Mouse (Mus musculus) midbrain, embryonic 10.5 days (tissue): ENCODE data around the gene Zfp493. TPM values are rescaled to one million over a fixed set of nuclear protein-coding genes. Genes with fewer than 3 reads are reported as not detected.
"Not testable (repeated sequence)": the region's sequence is repeated elsewhere in the genome, so short reads cannot be mapped to it uniquely, and the experiment has no call there.

Experiments
- DNase-seq: peaks from one replicate; pipeline ENCODE4 v3.0.0-alpha.2; 2017; ENCODE audit warnings: low spot score
- H3K27ac ChIP-seq: fragments of 300-500 bp; sonication (generic); replicated peaks from 2 replicates; pipeline ENCODE4 v1.5.1; 2016; ENCODE audit warnings: mild to moderate bottlenecking
- H3K27me3 ChIP-seq: fragments of 300-500 bp; sonication (generic); 2 replicates; pipeline ENCODE4 v1.6.1; 2016; ENCODE audit warnings: low read depth, mild to moderate bottlenecking; ENCODE audit not compliant: poor library complexity, severe bottlenecking
- H3K36me3 ChIP-seq: fragments of 300-500 bp; sonication (generic); 2 replicates; pipeline ENCODE4 v1.6.1; 2016; ENCODE audit warnings: mild to moderate bottlenecking, moderate library complexity
- H3K4me1 ChIP-seq: fragments of 300-500 bp; sonication (generic); 2 replicates; pipeline ENCODE4 v1.6.1; 2016
- H3K4me3 ChIP-seq: fragments of 300-500 bp; sonication (generic); 2 replicates; pipeline ENCODE4 v1.5.1; 2016; ENCODE audit warnings: mild to moderate bottlenecking, moderate library complexity
- H3K9me3 ChIP-seq: fragments of 300-500 bp; sonication (generic); replicated peaks from 2 replicates; pipeline ENCODE4 v1.6.1; 2016; ENCODE audit warnings: mild to moderate bottlenecking
- WGBS: fragments of 180-500 bp; shearing (Covaris S2); methylation state at CpG from one replicate; pipeline ENCODE4 v1.1.7; 2016; 5-methylcytosine and 5-hydroxymethylcytosine counted together
- polyA plus RNA-seq: library from polyadenylated mRNA; unstranded; fragments of >200 nt; fragmentation: Nextera tagmentation; extraction: Ambion mirVana; gene quantifications from 2 replicates; pipeline ENCODE4 v1.2.1, GENCODE M21; 2016

Gene Zfp493
- polyA plus RNA-seq, 1 experiment from 2014 or later = 4.2 TPM

DNA sequence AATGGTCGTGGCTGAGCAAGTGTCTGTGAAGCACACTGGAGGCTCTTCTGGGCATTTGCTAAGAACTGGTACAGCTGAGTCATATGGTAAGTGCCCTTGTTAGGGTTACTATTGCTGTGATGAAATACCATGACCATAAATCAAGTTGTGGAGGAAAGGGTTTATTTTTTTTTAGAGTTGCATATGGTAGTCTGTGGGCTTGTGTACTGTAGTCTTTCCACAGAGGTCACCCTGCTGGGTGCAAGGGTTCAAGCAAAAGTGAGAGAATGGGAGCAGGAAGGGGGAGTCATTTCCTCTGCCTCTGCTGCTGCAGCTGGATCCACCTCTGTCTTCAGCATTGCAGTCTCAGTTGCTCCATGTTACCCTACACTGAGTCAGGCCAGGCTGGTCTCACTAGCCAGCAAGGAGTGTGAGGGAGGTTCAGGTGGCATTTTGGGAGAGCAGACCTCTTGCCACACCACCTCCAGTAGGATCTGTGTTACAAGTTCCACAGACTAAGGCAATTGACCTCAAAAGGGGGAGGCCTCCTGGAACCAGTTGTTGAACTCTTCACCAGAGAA lies 32.2 kb downstream of the Zfp493 start:
- no peak overlapping the region for H3K4me3 ChIP-seq
- 0 out of 2 replicates have a peak, but pooled peaks cover 10% of the 10 kb centered on the region for H3K36me3 ChIP-seq
- no peak for DNase-seq
- H3K27ac ChIP-seq = no peak overlapping the region
- H3K27me3 ChIP-seq = no peaks in the 10 kb centered on the region
- H3K4me1 ChIP-seq = peaks cover 3% of the 10 kb centered on the region; the same call in 1 of the 2 replicates
- WGBS = 75% methylated on average over 1 of the region's 1 CpGs
- H3K9me3 ChIP-seq = peaks cover 5% of the 10 kb centered on the region; the same call in 1 of the 2 replicates

DNA sequence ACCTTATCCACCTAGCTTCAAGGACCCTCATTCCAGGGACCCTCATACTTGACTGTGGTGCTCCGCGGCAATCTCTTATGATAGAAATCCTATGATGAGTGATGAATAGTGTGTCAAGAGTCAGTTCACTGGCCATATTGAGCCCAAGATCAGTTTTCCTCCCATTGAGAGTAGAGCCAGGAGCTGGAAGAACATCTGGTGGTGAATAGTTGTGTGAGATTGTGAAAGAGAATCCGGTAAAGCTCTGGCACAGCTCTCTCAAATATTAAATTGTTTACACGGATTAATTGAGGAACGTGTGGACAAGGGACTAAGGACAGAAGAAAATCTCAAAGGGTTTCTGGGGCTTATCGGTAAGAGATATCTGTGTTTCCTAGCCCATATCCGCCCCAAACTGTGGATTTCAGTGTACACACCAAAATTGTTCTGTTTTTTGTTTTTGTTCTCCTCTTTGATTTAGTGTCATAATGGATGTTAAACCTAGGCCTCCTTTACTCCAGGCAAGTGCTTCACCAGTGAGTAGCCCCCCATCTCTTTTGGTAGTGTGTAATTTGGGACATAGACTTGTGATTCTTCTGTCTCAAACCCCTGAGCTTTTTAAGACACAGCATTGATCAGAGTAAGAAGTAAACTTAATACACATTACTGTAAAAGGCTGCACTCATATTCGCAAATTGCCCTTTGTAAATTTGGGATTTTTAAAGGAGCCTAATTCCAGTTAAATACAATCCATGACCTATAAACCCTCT lies 33.6 kb downstream of the Zfp493 start:
- Histone ChIP-seq H3K4me1 (peaks cover 3% of the 10 kb centered on the region; the same call in 1 of the 2 replicates), H3K4me3 (peak overlapping the region; percentile 86), H3K27ac (peak overlapping the region; percentile 90), H3K36me3 (peaks cover 14% of the 10 kb centered on the region), H3K27me3 (no peaks in the 10 kb centered on the region), H3K9me3 (peaks cover 8% of the 10 kb centered on the region; the same call in 1 of the 2 replicates)
- 74% methylated on average over 8 of the region's 8 CpGs for WGBS
- DNase-seq = no peak

DNA sequence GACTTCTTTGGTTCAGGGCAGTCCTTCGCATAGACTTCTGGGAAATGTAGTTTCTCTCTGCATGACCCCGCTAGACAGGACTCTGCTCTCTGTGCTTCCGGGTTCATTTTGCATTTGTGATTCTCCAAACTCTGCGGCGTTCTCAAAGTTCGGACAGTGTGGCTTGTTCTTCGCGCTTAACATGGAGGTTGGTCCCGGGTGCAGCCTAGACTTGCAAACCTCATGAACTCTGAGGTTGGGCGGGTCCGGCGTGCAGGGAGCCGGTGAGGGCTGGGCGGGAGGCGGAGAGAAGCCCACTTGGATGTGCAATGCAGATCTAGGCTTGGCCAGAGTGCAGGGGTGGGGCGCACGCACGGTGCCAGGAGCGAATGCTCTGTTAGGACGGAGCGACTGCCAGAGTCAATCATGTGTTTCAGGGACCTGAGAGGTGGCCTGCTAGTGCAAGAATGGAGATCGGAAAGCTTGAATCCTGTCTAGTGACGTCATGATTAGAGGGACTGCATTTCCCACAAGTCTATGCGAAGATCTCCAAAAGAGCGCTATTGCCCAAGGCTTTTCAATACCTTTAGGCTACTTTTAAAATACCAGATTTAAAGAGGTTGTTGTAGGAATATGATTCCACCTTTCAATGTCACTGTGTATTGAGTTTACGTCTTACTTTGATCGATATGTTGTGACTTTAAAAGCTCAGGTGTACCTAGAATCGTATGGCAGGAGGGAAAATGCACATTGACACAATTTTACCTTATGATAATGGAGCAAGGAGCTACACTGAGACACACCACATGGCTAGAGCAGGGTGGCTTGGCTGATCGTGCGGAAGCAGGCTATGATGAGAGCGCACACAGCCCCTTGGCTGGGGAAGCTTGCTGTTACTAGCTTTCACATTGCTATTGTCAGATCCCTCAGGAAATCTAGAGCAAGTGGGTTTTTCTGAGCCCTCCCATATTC lies 34.5 kb downstream of the Zfp493 start, which contains the start of gene Zfp273:
TSS of gene Zfp273 (plus strand) at position 31 of the 951 bp plus-strand sequence.
- peak; percentile 81 for DNase-seq
- peaks cover 22% of the 10 kb centered on the region for H3K36me3 ChIP-seq
- H3K9me3 ChIP-seq = peaks cover 12% of the 10 kb centered on the region; the same call in 1 of the 2 replicates
- peaks cover 3% of the 10 kb centered on the region; the same call in 1 of the 2 replicates for H3K4me1 ChIP-seq
- peak within 1 kb of the TSS; percentile 90 for H3K27ac ChIP-seq
- 6% methylated on average over 31 of the region's 31 CpGs for WGBS
- no peaks in the 10 kb centered on the region for H3K27me3 ChIP-seq
- peak within 1 kb of the TSS; percentile 86 for H3K4me3 ChIP-seq

DNA sequence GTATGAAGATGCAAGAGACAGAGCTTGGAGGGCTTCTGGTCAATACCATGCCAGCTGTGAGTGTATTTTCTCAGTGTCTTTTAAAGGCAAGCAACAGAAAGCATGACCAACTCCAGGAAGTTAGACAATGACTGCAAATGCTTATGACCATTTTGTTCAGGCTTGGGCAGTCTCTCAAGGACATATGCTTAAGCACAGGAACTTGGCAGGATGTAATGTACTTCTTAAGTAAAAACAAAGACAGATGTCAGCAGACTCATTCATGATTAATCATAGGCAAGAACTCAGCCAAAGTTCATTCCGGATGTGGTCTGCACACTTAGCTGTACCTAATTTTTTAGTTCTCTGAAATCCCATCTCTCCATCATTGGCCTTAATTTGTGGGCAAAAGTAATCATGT lies 39.1 kb downstream of the Zfp493 start:
- peaks cover 25% of the 10 kb centered on the region; the same call in 1 of the 2 replicates for H3K9me3 ChIP-seq
- no peak for DNase-seq
- H3K4me3 ChIP-seq = no peak overlapping the region
- whole genome bisulfite sequencing = 98% methylated on average over 1 of the region's 1 CpGs
- peaks cover 52% of the 10 kb centered on the region for H3K36me3 ChIP-seq
- H3K4me1 ChIP-seq = peaks cover 3% of the 10 kb centered on the region; the same call in 1 of the 2 replicates
- H3K27ac ChIP-seq = no peak overlapping the region
- H3K27me3 ChIP-seq = no peaks in the 10 kb centered on the region

DNA sequence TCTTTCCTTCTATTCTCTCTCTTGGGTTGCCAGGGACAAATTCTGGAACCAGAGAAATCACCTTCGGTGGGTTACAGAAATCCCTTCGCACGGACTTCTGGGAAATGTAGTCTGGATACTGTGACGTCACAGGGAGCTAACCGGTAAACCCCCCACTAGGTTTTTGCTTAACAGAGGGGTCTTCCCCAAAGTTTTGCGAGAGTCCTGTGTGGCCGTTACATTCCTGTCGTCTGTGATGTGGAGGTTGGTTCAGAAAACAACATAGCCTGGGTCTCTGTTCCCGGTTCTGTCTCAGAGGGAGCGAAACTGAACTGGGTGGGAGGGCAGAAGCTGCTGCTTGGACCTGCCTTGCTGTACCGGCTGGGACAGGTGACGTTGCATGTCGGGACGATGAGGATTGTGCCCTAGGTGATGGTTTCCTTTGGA lies 51.4 kb downstream of the Zfp493 start, which contains the start of gene Gm10037:
TSS of gene Gm10037 (plus strand) at position 196 of the 426 bp plus-strand sequence.
- Histone ChIP-seq H3K4me1 (peaks cover 7% of the 10 kb centered on the region), H3K27ac (peak within 1 kb of the TSS; percentile 78), H3K36me3 (peaks cover 13% of the 10 kb centered on the region), H3K27me3 (no peaks in the 10 kb centered on the region), H3K4me3 (peak within 1 kb of the TSS; percentile 61), H3K9me3 (peaks cover 8% of the 10 kb centered on the region)
- DNase-seq = peak; percentile 43
- WGBS = 3% methylated on average over 14 of the region's 14 CpGs

DNA sequence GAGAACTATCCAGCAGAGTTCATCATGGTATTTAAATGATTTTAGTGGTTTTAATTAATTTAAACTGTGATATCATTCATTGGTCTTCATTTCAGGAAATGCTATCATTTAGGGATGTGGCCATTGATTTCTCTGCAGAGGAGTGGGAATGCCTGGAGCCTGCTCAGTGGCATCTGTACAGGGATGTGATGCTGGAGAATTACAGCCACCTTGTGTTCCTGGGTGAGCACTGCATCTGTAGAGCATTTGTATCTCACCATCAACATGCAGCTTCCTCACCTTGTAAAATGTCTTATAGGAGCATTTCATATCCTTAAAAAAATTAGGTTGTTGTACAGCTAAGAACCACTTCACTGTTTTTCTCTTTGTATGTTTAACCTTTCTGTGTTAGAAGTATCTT lies 53.6 kb downstream of the Zfp493 start:
- H3K4me3 ChIP-seq, H3K4me1 ChIP-seq, H3K9me3 ChIP-seq, DNase-seq, H3K27me3 ChIP-seq, H3K27ac ChIP-seq, H3K36me3 ChIP-seq: not testable (repeated sequence)

Other genes with a start within 250 kb of the Zfp493 start
- gene Zfp748, start 225.9 kb upstream of the Zfp493 start, polyA plus RNA-seq = 17.7 and 19.0 TPM in 2 replicates
- gene Zfp729b, start 170.0 kb upstream of the Zfp493 start, polyA plus RNA-seq = 3.2 and 3.7 TPM in 2 replicates
- gene Gm49345, start 141.9 kb upstream of the Zfp493 start, polyA plus RNA-seq = not detected in 2 replicates
- gene Zfp729a, start 141.9 kb upstream of the Zfp493 start, polyA plus RNA-seq = 2.2 and 3.3 TPM in 2 replicates
- 9.8 and 10.7 TPM in 2 replicates for gene Zfp738, start 92.6 kb upstream of the Zfp493 start, polyA plus RNA-seq
- 6.7 and 7.8 TPM in 2 replicates for gene Zfp65, start 50.5 kb upstream of the Zfp493 start, polyA plus RNA-seq
- gene Zfp85, start 24.5 kb upstream of the Zfp493 start, polyA plus RNA-seq = 5.3 and 5.5 TPM in 2 replicates
- 6.3 and 8.5 TPM in 2 replicates for gene Zfp273, start 34.0 kb downstream of the Zfp493 start, polyA plus RNA-seq
- gene Gm10037, start 51.4 kb downstream of the Zfp493 start, polyA plus RNA-seq = 1.8 TPM in 2 replicates
- gene BC048507, start 83.6 kb downstream of the Zfp493 start, polyA plus RNA-seq = not detected in 2 replicates